Mouse (Mus musculus) kidney, adult 18-20 months (tissue): Measurements from ENCODE around the gene Xndc1.

ENCODE experiments used
- DNase-seq: peaks from one replicate; pipeline ENCODE4 v3.0.0; 2021

Gene Xndc1

DNA sequence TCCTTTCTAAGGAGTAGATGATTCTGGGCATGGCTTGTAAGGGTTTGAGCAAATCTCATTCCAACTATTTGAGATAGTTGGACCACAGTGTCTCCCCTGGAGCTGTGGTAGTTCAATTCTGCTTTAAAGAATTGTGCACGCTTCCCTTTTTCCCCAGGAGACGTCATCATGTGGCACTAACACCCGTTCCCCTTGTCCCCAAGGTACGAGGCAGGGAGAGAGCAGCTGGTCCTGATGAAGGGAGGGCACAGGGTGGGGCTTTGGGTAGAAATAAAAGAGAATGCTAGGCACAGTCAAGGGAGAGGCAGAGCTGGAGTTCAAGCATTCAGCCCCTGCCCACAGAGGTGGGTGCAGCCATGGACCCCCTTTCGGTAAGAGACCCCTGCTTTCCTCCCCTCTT lies 17.5 kb downstream of the Xndc1 start, which contains the start of gene Trpc2:
TSS of gene Trpc2 (plus strand) at position 301 of the 400 bp plus-strand sequence.
- no peak for DNase-seq

DNA sequence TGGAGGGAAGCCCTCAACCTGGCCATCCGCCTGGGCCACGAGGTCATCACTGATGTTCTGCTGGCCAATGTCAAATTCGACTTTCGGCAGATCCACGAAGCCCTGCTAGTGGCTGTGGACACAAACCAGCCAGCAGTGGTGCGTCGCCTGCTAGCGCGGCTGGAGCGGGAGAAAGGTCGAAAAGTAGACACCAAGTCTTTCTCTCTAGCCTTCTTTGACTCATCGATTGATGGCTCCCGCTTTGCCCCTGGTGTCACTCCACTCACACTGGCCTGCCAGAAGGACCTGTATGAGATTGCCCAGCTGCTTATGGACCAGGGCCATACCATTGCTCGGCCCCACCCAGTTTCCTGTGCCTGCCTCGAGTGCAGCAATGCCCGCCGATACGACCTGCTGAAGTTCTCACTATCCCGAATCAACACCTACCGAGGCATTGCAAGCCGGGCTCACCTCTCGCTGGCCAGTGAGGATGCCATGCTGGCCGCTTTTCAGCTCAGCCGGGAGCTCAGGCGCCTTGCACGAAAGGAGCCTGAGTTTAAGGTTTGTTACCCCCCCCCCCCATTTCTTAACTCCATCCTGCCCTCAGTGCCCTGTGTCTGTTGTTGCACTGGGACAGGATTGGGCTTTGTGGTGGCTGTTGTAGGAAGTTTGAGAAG lies 18.9 kb downstream of the Xndc1 start:
- no peak for DNase-seq

DNA sequence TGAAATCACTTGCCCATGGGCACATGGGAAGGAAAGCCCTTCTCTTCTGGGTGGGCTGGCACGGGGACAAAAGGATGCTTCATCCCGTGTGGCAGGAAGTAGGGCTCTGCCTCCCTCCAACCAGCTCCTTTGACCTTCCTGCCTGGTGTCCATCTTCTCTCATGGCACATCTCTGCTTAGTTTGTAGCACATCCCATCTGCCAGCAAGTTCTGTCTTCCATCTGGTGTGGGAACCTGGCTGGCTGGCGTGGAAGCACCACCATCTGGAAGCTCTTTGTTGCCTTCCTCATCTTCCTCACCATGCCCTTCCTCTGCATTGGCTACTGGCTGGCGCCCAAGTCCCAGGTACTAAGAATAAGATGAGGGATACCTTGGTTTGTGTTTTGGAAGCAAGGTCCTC lies 22.0 kb downstream of the Xndc1 start:
- DNase-seq, result no peak

DNA sequence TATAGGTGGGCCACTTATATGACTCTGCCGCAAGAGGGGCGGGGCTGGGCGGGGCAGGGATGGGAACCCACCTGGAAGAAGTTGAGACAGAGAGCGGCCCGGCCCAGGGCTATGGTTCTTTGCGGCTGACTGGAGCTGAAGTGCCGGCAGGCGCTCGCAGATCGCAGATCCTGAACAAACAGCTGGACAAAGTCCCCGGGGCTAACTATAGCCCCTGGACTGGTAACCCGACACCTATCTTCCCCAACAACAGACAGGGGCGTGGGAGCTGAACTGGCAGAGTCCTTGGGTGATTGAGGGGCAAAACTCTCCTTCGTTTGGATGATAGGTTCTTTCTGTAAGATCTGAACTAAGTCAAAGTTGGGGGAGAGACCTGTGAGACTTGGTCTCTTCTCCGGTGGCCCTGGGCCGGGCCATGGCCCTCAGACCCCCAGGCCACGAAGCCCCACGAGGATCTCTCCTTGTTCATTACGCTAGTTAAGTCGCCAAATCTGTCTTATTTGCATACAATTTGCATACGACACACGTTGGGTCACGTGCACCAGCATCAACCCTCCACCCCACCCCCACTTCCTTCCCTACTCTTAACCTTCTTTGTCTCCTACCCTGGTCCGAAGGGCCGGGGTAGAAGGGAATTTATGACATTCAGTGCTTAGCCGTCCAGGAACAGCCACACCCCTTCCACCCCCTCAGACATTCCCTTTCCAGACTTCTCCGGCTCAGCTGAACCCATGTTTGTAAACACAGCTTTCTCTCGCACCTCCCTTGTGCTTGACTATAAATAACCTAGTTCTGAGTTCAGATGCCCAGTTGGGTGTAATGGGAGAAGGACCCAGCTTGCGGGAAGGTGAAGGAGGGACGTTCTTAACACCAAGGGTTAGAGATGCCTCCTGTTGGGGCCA lies 34.7 kb downstream of the Xndc1 start:
- peak; percentile 16 for DNase-seq

DNA sequence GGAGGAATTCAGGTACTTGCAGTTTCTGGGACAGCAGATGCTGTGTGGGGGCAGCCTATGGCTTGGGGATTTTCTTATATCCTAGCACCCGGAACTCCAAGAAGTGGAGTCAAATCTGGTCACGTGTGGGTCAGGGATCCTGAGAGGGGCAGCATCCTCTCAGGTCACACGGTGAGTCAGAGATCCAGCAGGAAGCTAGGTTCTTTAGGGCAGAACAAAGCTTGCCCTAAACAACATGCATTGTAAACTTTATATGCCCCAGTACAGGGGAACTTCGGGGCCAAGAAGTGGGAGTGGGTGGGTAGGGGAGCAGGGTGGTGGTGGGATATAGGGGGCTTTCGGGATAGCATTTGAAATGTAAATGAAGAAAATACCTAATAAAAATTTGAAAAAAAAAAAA lies 35.6 kb downstream of the Xndc1 start:
- DNase-seq, result no peak

DNA sequence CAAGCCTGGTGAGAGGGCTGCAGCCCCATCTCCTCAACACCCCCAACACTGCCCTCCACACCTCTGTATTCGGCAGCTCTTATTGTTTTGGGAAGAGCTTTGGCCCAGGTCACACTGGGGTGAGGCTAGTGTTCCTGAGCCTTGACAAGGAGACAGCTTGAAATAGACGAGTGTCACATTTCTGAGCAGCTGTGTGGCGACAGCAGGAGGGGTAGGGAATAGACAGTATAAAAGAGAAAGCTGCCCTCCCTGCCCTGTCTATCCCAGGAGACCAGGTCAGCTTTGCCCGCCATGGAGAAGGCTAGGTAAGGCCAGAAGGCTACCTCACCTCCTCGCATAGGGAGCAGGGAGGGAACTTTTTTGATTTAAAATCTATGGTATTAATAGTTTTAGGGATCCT lies 36.2 kb downstream of the Xndc1 start, which contains the start of gene Art1:
TSS of gene Art1 (plus strand) at position 257 of the 400 bp plus-strand sequence.
- DNase-seq, result no peak

DNA sequence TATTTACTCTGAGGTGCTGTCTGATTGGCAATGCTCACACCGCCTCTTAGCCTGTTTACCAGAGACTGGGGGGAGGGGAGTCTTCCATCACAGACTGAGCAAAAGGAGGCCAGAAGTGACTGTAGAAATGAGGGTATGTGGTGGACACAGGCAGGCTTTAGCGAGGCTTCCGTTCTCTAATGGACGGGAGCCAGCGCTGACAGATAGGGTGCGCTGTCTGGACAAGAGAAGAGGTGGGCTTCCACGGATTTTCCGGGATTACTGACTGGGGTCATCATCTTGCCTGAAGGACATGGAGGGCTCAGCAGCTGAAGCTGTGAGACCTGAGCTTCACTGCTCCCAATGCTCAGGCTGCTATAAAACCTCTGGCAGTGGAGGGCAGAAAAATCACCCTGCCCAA lies 36.9 kb downstream of the Xndc1 start:
- DNase-seq, result no peak

DNA sequence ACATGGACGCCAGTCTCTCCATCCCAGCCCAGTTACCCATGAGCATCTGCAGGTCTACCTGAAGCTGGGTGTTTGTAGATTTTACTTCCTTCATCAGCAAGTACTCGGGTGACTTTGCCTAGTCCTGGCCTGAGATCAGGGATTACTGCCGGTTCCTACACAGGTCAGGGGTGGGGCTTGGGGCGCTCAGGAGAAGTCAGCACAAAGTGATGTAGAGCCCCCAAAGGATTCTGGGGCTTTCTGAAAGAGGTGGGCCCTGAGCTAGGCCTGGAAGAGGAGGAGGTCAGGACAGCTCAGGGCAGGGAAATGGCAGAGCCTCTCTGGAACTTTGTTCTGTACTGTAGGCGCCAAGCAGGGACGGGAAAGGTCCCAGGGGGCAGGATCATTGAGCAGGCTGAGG lies 37.4 kb downstream of the Xndc1 start:
- no peak for DNase-seq

DNA sequence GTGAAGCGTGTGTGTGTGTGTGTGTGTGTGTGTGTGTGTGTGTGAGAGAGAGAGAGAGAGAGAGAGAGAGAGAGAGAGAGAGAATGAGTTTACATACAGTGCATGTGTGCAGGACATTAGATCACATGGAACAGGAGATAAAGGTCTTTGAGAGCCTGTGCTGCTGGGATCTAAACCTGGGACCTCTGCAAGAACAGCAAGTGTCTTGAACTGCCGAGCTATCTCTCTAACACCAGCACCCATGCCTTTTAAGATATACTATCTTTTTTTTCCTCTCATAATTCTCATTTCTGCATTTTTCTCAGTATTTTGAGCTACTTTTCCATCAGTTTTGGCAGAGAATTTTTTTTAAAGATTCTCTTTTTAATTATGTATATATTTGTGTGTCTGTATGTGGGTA lies 38.2 kb downstream of the Xndc1 start:
- DNase-seq, result no peak

DNA sequence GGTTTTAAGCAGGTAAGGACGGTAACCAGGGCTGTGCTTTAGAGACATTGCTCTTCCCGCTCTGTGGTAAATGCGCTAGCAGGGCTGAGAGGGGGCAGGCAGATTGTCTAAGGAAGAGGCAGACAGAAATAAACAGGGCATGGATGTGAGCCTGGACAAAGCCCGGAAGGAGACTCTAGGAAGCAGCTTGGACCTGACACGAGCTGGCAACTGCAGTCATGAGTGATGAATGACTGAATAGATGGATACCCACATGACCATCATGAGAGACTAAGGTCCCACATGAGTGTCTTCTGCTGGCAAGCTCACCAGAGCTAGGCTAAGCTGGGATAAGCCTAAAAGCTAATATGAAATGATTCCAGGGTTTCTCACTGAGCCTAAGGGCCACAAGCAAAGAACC lies 38.8 kb downstream of the Xndc1 start:
- no peak for DNase-seq

DNA sequence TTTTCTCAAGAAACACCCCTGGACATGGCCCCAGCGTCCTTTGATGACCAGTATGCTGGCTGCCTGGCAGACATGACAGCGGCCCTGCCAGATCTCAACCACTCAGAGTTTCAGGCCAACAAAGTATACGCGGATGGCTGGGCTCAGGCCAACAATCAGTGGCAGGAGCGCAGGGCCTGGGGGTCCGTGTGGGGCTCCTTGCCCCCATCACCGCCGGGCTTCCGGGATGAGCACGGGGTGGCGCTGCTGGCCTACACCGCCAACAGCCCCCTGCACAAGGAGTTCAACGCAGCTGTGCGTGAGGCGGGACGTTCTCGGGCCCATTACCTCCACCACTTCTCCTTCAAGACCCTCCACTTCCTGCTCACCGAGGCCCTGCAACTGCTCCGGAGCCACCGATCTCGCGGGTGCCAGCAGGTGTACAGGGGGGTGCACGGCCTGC lies 41.4 kb downstream of the Xndc1 start:
- DNase-seq, result no peak

DNA sequence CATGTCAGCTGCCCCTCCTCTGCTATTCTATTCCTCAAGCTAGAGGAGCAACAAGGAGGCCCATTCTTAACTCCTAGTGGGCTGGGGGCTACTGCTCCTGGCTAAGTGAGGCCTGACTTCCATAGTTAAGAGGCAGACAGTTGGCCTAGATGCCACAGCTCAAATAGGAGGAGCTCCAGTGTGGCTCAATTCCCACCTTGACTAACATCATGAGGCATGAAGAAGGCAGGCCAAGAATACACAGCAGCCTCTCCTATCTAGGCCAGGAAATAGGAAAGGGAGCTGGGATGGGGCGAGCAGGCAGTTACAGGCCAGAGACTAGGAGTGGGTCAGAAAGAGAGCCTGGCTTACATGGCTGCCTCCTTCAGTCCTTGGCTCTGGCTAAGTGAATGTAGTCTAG lies 42.9 kb downstream of the Xndc1 start:
- DNase-seq, result no peak

DNA sequence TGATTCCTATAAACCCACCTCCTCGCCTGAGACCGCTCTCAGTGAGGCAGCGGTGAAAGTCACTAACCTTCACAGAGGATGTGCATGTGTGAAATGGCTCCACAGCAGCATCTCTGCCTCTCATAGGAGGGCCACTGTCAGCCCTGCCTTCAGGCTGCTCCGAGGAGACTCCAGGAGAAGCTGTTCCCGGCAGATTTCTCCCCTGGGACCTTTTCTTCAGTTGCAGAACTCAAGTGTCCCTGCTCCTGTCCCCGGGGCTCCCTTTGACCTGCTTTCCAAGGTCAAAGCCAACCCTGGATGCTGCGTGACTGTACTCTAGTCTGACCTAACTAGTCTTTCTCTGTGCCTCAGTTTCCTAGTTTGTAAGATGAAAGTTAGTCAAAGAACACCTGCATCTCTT lies 43.9 kb downstream of the Xndc1 start, which contains the start of gene Art5:
TSS of gene Art5 (minus strand) at position 319 of the 400 bp plus-strand sequence.
- DNase-seq, result no peak

DNA sequence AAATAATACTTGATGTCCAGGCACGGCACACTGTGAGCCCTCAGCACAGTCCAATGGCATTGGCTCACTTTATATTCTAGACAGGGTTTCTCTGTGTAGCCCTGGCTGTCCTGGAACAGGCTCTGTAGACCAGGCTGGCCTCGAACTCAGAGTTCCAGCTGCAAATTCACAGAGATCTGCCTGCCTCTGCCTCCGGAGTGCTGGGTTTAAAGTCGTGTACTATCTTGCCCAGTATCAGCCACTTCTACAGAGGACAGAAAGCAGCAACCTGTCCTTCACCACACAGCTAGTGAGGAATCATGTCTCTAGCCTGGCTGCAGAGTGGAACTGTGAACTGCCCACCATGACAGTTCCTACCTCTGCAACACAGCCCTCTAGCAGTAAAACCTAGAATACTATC lies 44.4 kb downstream of the Xndc1 start:
- DNase-seq, result no peak

DNA sequence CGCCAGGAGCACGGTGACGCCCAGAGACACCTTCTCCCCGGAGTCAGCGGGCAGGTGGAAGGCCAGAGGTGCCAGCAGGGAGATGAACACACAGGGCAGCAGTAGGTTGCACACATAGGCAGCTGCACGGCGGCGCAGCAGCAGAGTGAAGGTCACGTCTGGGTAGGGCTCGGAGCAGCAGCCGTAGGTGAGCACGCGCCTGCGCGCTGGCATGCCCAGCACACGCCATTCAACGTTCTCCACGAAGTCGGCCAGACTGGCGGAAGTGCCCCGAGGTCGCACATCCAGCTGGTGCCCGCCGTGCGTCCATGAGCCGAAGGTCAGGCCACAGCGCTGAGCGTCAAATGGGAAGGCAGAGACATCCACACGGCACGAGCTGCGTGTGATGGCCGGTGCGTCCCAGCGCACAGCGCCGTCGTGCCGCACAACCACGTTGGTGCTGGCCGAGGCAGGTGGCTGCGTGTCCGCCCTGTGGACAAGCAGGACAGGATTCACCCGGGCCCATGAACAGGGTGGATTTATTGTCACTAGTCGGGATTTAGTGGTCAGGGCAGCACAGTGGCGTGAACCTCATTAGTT lies 47.9 kb downstream of the Xndc1 start:
- DNase-seq, result no peak

DNA sequence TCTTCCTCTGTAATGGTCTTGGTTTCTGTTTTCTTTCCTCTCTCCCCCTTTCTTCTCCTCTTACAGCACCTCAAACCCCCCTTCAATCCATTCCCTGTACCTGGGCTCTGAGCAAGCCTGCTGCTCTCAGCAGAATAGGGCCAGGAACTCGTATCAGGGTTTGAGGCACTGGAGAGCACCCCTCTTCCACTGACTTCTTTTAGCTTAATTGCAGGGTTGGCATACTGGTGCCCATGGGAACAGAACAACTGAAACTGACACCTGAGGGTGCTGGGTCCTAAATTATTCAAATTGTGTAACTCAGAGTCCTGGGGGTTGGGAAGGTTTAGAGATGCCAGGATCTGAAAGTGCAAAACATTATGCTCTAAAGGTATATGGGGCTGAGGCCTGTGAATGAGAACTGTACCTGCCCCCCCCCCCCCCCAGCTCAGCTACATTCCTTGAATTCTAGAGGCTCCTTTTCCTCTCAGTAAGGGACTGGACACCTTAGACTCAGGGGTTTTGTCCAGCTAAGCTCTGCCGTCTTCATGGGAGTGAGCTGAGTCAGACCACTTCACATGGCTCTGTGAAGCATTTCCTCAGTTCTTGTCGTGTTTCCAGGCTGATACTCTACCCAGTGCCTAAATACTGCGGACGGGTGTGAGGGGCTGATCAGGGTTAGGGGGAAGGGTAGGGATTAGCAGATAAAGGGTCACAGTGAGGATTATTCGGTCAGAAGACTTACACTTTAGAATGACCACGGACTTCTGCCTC lies 51.4 kb downstream of the Xndc1 start, which contains the start of gene Chrna10:
TSS of gene Chrna10 (minus strand) at position 250 of the 753 bp plus-strand sequence.
- no peak for DNase-seq

DNA sequence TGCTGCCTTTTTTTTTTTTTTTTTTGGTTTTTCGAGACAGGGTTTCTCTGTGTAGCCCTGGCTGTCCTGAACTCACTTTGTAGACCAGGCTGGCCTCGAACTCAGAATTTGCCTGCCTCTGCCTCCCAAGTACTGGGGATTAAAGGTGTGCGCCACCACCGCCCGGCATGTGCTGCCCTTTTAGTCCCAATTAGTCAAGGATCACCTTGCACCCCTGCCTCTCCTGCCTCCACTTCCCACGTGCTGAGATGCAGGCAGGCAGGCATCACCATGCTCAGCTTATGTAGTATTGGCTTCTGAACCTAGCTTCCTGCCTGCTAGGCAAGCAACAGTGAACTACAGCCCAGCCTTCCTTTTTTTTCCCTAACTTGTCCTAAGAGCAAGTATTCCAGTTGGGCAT lies 52.1 kb downstream of the Xndc1 start:
- no peak for DNase-seq

DNA sequence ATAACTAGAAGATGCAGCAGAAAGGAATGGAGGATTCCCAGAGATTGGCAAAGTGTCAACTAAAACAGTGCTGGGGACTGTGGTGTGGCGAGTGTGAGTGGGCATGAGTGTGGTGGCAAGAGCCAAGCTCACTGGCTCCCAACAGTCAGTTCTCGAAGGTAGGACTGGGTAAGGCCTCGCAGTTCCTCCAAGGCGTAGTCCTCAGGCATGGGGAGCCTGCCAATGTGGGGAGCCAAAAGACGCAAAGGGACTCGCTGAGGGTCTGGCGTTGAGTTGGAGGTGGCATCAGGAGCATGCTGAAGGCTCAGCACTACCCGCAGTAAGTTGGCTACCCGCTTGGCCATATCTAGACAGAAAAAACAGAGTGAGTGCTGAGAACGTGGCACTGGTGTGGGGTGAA lies 55.0 kb downstream of the Xndc1 start:
- DNase-seq, result no peak

DNA sequence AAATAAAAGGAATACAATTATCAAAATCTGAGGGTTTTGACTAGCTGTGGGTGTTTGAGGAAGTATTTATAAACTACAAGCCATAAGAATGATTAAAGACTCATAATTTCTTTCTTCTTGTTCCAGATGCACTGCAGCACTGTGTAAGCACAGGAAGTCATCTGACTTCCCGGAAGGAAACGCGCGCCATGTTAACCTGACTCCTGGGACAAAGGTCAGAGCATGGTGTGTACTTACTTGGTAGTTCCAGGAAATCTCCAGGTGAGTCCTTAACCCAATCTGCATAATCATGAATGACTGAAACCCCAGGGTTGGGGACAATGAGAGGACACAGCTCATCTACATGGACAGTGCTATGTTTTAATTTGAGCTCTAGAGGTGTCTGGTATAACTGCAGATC lies 67.1 kb downstream of the Xndc1 start:
- peak; percentile 17 for DNase-seq
